Mouse (Mus musculus): ENCODE data around the gene Sos1. TPM values are rescaled to one million over a fixed set of nuclear protein-coding genes. Genes with fewer than 3 reads are reported as not detected.

The Sos1 gene
- polyA plus RNA-seq, 1 experiment from 2014 or later: 8.1 TPM

DNA sequence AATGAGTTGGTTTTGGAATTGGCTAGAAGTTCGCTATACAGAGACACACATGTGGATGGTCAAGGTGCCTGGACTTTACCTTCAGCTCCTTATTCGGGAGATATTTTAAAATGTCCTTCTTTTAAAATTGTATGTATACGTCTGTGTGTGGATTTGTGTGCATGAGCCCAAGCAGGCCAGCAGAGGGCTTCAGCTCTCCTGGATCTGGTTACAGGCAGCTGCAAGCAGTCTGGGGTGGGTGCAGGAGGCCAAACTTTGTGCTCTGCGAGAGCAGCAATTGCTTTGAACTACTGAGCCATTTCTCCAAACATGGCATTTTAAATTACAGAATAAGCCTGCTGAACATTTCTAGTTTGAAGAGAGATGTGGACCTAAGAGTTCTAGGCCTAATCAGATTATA lies 135.0 kb downstream of the Sos1 start:
- 73% methylated on average over 4 of the region's 4 CpGs for WGBS
- no peaks in the 10 kb centered on the region for H3K9me3 ChIP-seq (ENCODE audit: control insufficient read depth, low read length)
- ATAC-seq (replicated peaks; ENCODE audit: low FRiP score, low TSS enrichment, low read depth) (no peak), DNase-seq (ENCODE audit: low spot score) (no peak)
- H3K27me3 ChIP-seq (replicated peaks; ENCODE audit: control insufficient read depth, insufficient read depth, low read length): no peaks in the 10 kb centered on the region
- no peak overlapping the region for H3K4me3 ChIP-seq (ENCODE audit: low read depth, low read length)
- no peak overlapping the region for H3K4me2 ChIP-seq (ENCODE audit: low read length)
- H3K36me3 ChIP-seq (ENCODE audit: control insufficient read depth, insufficient read depth, low read length): no peaks in the 10 kb centered on the region
- H3K4me1 ChIP-seq (replicated peaks; ENCODE audit: control insufficient read depth, insufficient read depth, low read length): no peaks in the 10 kb centered on the region
- H3K9ac ChIP-seq (ENCODE audit: low read length): no peak overlapping the region
- H3K27ac ChIP-seq (ENCODE audit: low read depth): no peak overlapping the region

Other genes with a start within 250 kb of the Sos1 start
- gene Morn2, start 190.2 kb downstream of the Sos1 start, polyA plus RNA-seq (2014; fragmentation: Nextera tagmentation; extraction: Ambion mirVana): 25.4 and 26.9 TPM in 2 replicates
- 16.6 and 18.9 TPM in 2 replicates for gene Dhx57, start 190.0 kb downstream of the Sos1 start, polyA plus RNA-seq (2014; fragmentation: Nextera tagmentation; extraction: Ambion mirVana)
- 0.34 and 0.99 TPM in 2 replicates for gene Arhgef33, start 173.0 kb downstream of the Sos1 start, polyA plus RNA-seq (2014; fragmentation: Nextera tagmentation; extraction: Ambion mirVana)
- 2.0 and 2.2 TPM in 2 replicates for gene Gm10190, start 106.9 kb downstream of the Sos1 start, polyA plus RNA-seq (2014; fragmentation: Nextera tagmentation; extraction: Ambion mirVana)
- 0.51 and 0.62 TPM in 2 replicates for gene Cdkl4, start 97.4 kb upstream of the Sos1 start, polyA plus RNA-seq (2014; fragmentation: Nextera tagmentation; extraction: Ambion mirVana)
- gene Map4k3, start 248.0 kb upstream of the Sos1 start, polyA plus RNA-seq (2014; fragmentation: Nextera tagmentation; extraction: Ambion mirVana): 31.2 and 33.3 TPM in 2 replicates

Data from intestine, embryonic 14.5 days (tissue).